Mouse (Mus musculus): ENCODE measurements around the gene C2cd3. TPM values are rescaled to one million over a fixed set of nuclear protein-coding genes. Genes with fewer than 3 reads are reported as not detected.

C2cd3 gene
- polyA plus RNA-seq, 1 experiment from 2014 or later: 20.5 TPM

DNA sequence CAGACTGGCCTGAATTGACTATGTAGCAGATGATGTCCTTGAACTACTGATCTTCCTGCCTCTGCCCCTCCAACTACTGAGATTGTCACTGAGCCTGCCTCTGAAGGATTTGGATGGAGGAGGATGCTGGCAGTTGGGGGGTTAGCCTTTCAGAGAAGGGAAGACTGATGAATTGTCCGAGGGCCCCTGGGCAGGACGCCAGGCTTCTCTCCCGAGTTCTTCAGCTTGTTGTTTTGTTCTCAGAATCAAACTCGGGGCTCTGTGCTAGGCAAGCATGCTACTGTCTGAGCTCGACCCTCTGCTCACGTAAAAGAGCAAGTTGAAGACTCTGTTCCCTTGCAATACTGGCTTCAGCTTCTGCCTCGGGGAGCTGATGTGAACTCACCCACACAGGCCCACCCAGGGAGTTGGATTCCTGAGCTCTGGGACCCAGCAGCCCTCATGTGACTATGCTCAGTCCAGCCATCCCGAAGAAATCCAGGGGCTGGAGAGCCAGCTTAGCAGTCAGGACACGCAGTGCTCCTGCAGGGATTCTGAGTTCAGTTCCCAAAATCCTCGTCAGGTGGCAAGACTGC, 116.5 kb downstream of the C2cd3 start:
- no peaks in the 10 kb centered on the region for H3K27me3 ChIP-seq (ENCODE audit: control insufficient read depth, insufficient read depth, low read length)
- no peak overlapping the region for H3K4me3 ChIP-seq (replicated peaks; ENCODE audit: low read length)
- H3K9ac ChIP-seq: no peak overlapping the region
- WGBS: 31% methylated on average over 10 of the region's 10 CpGs
- H3K4me1 ChIP-seq (replicated peaks; ENCODE audit: control insufficient read depth, insufficient read depth, low read length): 0 out of 2 replicates have a peak, but pooled peaks cover 8% of the 10 kb centered on the region
- H3K27ac ChIP-seq: no peak overlapping the region
- DNase-seq (ENCODE audit: low spot score): peak; percentile 43
- no peaks in the 10 kb centered on the region for H3K36me3 ChIP-seq (replicated peaks; ENCODE audit: control insufficient read depth, insufficient read depth)
- no peaks in the 10 kb centered on the region for H3K9me3 ChIP-seq (ENCODE audit: control insufficient read depth, low read length)
- H3K4me2 ChIP-seq (replicated peaks): no peak overlapping the region
- ATAC-seq (ENCODE audit: low FRiP score): peak; percentile 59; the same call in 1 of the 2 replicates

DNA sequence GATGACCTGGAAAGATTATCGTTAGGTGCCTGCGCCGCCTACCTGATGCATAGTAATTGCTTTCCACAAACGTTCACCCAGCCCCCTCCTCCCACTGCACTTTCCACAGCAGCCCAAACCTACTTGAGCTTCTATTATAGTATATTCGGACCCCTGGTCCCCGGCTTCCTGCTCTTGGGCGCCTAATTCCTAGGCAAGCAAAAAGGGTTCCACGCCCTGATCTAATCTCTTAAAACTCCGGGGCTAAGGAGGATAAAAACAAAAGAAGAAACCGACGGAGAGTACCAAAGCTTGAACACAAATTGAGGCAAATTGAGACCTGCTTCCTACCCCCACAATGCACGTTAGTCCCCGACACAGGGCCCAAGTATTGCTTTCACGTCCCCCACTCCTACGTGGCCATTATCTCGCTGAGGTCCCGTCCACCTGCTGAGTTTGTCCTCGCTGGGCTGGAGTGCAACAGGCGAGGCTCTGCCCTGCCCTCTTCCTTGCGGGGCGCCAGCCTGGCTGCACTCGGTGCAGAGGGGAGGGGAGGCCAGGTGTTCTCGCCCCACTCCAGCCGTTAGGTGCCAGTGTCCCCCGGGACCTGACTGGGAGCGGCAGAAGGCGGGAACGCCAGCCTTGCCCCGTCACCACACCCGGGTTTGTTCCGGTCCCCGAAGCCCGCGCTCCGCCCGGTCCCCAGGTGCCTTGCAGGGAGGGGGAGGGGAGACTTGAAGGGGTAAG, 120.5 kb downstream of the C2cd3 start:
- H3K9ac ChIP-seq: peak overlapping the region; percentile 49
- DNase-seq (ENCODE audit: low spot score) (no peak), ATAC-seq (ENCODE audit: low FRiP score) (no peak)
- H3K36me3 ChIP-seq (replicated peaks; ENCODE audit: control insufficient read depth, insufficient read depth): no peaks in the 10 kb centered on the region
- H3K9me3 ChIP-seq (ENCODE audit: control insufficient read depth, low read length): no peaks in the 10 kb centered on the region
- H3K4me3 ChIP-seq (replicated peaks; ENCODE audit: low read length): peak overlapping the region; percentile 28
- peaks cover 32% of the 10 kb centered on the region; the same call in 1 of the 2 replicates for H3K4me1 ChIP-seq (replicated peaks; ENCODE audit: control insufficient read depth, insufficient read depth, low read length)
- 3% methylated on average over 35 of the region's 36 CpGs for WGBS
- peak overlapping the region; percentile 64 for H3K4me2 ChIP-seq (replicated peaks)
- no peak overlapping the region for H3K27ac ChIP-seq
- H3K27me3 ChIP-seq (ENCODE audit: control insufficient read depth, insufficient read depth, low read length): no peaks in the 10 kb centered on the region

DNA sequence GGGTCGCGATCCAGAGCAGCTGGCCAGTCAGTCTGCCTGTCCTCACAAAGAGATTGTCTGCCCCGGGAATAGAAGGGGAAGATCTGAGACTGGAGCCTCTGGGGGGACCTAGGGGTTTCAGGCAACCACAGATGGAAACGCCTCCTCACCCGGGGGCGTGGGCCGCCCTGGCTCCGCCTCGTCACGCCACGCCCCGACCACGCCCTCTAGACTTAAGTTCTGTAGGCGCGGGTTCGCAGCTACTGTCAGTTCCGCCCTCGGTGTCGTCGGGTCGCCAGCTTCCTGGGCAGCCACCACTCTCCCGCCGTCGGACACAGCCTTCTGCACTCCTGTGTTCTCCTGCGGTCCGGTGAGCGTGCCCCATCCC, 121.1 kb downstream of the C2cd3 start, which contains the start of gene Ucp2:
Gene Ucp2, plus strand, starts transcription at position 221 of the 367 bp plus-strand sequence.
- H3K27me3 ChIP-seq (ENCODE audit: control insufficient read depth, insufficient read depth, low read length): no peaks in the 10 kb centered on the region
- DNase-seq (ENCODE audit: low spot score): peak; percentile 58
- no peaks in the 10 kb centered on the region for H3K36me3 ChIP-seq (replicated peaks; ENCODE audit: control insufficient read depth, insufficient read depth)
- ATAC-seq (ENCODE audit: low FRiP score): 0 out of 2 replicates have a peak, but pooled peaks have one; percentile 7
- 0 out of 2 replicates have a peak within 1 kb of the TSS, but pooled peaks have one; percentile 41 for H3K27ac ChIP-seq
- peaks cover 32% of the 10 kb centered on the region; the same call in 1 of the 2 replicates for H3K4me1 ChIP-seq (replicated peaks; ENCODE audit: control insufficient read depth, insufficient read depth, low read length)
- peak within 1 kb of the TSS; percentile 64 for H3K4me2 ChIP-seq (replicated peaks)
- peak within 1 kb of the TSS; percentile 28 for H3K4me3 ChIP-seq (replicated peaks; ENCODE audit: low read length)
- WGBS: under 1% methylated on average over 26 of the region's 27 CpGs
- peak within 1 kb of the TSS; percentile 49 for H3K9ac ChIP-seq
- H3K9me3 ChIP-seq (ENCODE audit: control insufficient read depth, low read length): no peaks in the 10 kb centered on the region

DNA sequence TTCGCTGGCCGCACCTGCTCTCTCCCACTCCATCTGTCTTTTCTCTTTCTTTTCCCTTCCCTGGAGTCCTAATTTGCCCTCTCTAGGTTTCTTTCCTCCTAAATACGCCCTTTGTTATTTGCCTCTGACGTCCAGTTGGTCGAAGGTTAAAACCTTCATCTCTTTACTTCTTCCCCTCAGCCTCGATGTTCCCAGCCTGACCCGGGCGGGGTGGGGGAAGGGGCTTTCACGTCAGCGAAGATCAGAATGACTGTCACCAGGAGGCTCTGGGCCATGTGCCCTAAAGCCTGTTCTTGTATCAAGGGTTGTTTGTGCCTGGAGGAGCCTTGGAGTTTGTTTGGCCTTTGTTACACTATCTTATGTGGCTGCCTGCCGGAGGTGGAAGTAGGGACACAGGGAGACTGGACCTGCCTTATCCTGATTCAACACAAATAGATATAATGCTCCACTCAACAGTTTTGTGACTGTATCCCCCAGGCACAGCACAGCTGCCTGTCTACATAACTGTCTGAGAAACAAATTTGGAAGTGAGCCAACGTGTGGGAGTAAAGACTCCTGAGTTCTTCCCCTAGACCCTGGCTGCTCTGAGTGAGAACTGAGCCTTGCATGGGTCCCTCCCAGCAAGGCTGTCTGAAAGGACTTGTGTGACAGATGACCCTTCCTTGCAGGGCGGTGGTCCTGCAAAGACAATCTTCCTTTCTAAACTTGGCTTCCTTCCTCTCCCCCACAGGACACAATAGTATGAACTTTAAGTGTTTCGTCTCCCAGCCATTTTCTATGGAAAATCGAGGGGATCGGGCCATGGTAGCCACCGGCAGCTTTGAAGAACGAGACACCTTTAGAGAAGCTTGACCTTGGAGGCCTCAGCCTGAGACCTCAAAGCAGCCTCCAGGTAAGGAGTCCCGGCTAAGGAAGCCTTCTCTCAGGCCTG, 121.7 kb downstream of the C2cd3 start:
- Histone ChIP-seq H3K27ac (0 out of 2 replicates have a peak overlapping the region, but pooled peaks have one; percentile 41), H3K4me2 (replicated peaks) (peak overlapping the region; percentile 64), H3K27me3 (ENCODE audit: control insufficient read depth, insufficient read depth, low read length) (no peaks in the 10 kb centered on the region), H3K9ac (no peak overlapping the region; the same call in 1 of the 2 replicates), H3K9me3 (ENCODE audit: control insufficient read depth, low read length) (no peaks in the 10 kb centered on the region), H3K36me3 (replicated peaks; ENCODE audit: control insufficient read depth, insufficient read depth) (no peaks in the 10 kb centered on the region), H3K4me1 (replicated peaks; ENCODE audit: control insufficient read depth, insufficient read depth, low read length) (peaks cover 32% of the 10 kb centered on the region; the same call in 1 of the 2 replicates), H3K4me3 (replicated peaks; ENCODE audit: low read length) (peak overlapping the region; percentile 28)
- WGBS: 39% methylated on average over 19 of the region's 19 CpGs
- ATAC-seq (ENCODE audit: low FRiP score): no peak
- peak; percentile 41 for DNase-seq (ENCODE audit: low spot score)

DNA sequence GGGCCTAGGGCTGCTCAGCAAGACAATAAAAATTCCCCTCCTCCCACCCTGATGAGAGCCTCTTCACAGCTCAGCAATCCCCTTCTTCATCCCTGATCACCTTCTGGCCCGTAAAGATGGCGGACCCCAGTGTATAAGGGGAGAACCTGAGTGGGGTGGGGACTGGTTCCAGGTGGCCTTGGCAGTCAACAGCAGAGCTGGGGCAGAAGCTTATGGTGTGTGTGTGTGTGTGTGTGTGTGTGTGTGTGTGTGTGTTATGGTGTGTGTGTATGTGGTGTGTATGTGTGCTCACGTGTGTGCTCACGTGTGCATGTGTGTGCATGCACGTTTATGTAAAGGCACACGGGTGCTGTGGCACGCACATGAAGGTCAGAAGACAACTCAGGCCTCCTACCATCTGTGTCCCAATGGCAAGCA, 122.4 kb downstream of the C2cd3 start:
- Histone ChIP-seq H3K27me3 (ENCODE audit: control insufficient read depth, insufficient read depth, low read length) (no peaks in the 10 kb centered on the region), H3K9me3 (ENCODE audit: control insufficient read depth, low read length) (no peaks in the 10 kb centered on the region), H3K4me3 (replicated peaks; ENCODE audit: low read length) (peak overlapping the region; percentile 28), H3K36me3 (replicated peaks; ENCODE audit: control insufficient read depth, insufficient read depth) (no peaks in the 10 kb centered on the region), H3K4me1 (replicated peaks; ENCODE audit: control insufficient read depth, insufficient read depth, low read length) (peaks cover 32% of the 10 kb centered on the region; the same call in 1 of the 2 replicates), H3K27ac (no peak overlapping the region), H3K9ac (no peak overlapping the region), H3K4me2 (replicated peaks) (peak overlapping the region; percentile 64)
- WGBS: 93% methylated on average over 7 of the region's 7 CpGs
- DNase-seq (ENCODE audit: low spot score) (no peak), ATAC-seq (ENCODE audit: low FRiP score) (no peak)

DNA sequence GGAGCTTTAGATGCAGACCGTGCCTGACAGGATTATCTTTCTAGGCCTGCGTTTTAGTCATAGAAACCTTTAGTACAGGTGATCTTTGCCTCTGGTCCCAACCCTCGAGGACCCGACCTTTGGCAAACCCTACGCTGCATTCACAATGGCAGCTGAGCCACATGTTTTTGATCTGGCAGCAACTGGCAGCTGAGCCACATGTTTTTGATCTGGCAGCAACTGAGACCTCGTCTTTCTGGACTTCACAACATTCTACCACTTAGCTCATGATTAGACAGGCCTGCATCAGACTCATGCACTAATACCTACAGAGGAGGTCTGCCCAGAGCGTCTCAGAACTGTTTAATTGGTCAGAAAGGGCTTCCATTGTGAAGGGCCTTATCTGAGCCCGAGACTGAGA, 123.0 kb downstream of the C2cd3 start:
- no peak for DNase-seq (ENCODE audit: low spot score)
- Histone ChIP-seq H3K4me1 (replicated peaks; ENCODE audit: control insufficient read depth, insufficient read depth, low read length) (peaks cover 32% of the 10 kb centered on the region; the same call in 1 of the 2 replicates), H3K27ac (peak overlapping the region; percentile 84), H3K4me3 (replicated peaks; ENCODE audit: low read length) (no peak overlapping the region), H3K4me2 (replicated peaks) (peak overlapping the region; percentile 64), H3K9me3 (ENCODE audit: control insufficient read depth, low read length) (no peaks in the 10 kb centered on the region), H3K27me3 (ENCODE audit: control insufficient read depth, insufficient read depth, low read length) (no peaks in the 10 kb centered on the region), H3K36me3 (replicated peaks; ENCODE audit: control insufficient read depth, insufficient read depth) (no peaks in the 10 kb centered on the region), H3K9ac (no peak overlapping the region)
- no peak for ATAC-seq (ENCODE audit: low FRiP score)
- WGBS: 51% methylated on average over 8 of the region's 8 CpGs

DNA sequence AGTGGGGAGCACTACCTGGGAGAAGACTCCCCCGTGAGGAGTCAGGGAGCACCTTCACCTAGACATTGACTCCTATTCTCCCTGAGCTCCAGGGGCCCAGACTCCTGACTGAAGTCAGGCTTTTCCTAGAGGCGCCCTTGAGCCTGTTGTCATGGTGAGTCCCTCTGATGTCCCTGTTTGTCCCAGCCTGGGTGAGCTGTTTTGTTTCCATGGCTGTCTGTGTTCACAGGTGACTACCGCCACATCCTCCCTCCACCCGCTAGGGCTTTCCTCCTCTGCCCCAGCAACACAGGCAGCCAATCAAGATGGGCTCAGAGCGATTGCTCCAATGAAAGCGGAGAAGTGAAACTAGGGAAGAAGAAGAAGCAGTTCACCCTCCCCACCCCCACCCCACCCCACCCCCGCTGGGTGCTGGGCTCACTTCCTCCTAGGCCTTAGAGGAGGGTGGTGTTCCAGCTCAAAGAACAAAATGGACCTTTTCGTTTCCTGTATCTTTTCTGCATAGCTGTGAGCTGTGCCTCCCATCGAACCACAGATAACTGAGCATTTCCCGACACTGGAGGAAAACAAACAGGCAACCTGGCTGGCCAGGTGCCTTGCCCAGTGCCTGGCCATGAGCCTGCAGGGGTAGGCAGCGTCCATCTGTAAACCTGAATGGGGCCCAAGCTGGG, 123.7 kb downstream of the C2cd3 start:
- WGBS: 28% methylated on average over 11 of the region's 11 CpGs
- Histone ChIP-seq H3K4me1 (replicated peaks; ENCODE audit: control insufficient read depth, insufficient read depth, low read length) (peaks cover 32% of the 10 kb centered on the region; the same call in 1 of the 2 replicates), H3K9me3 (ENCODE audit: control insufficient read depth, low read length) (no peaks in the 10 kb centered on the region), H3K36me3 (replicated peaks; ENCODE audit: control insufficient read depth, insufficient read depth) (no peaks in the 10 kb centered on the region), H3K4me2 (replicated peaks) (peak overlapping the region; percentile 64), H3K27ac (peak overlapping the region; percentile 84), H3K4me3 (replicated peaks; ENCODE audit: low read length) (0 out of 2 replicates have a peak overlapping the region, but pooled peaks have one; percentile 2), H3K9ac (no peak overlapping the region), H3K27me3 (ENCODE audit: control insufficient read depth, insufficient read depth, low read length) (no peaks in the 10 kb centered on the region)
- DNase-seq (ENCODE audit: low spot score) (peak; percentile 61), ATAC-seq (ENCODE audit: low FRiP score) (peak; percentile 80)

DNA sequence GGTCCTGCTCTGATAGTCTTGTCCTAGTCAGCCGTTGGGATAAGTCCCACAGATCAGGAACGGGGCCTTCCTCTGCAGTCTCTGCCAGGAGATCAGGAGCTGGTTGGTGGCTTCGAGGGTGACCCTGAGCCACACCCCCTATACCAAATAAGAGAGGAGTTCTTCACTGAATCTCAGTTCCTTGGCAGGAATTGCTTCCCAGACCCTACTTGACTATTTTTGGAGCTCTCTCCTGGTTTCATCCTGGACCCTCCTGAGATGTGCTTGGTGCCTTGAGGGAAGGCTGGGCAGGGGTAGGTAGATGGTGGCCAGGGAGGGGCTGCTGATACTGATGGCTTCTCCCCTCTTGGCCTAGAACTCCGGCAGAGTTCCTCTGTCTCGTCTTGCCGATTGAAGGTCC, 124.3 kb downstream of the C2cd3 start:
- H3K9me3 ChIP-seq (ENCODE audit: control insufficient read depth, low read length): no peaks in the 10 kb centered on the region
- WGBS: 83% methylated on average over 6 of the region's 6 CpGs
- DNase-seq (ENCODE audit: low spot score) (no peak), ATAC-seq (ENCODE audit: low FRiP score) (no peak)
- H3K4me1 ChIP-seq (replicated peaks; ENCODE audit: control insufficient read depth, insufficient read depth, low read length): peaks cover 32% of the 10 kb centered on the region; the same call in 1 of the 2 replicates
- peak overlapping the region; percentile 84 for H3K27ac ChIP-seq
- no peak overlapping the region for H3K4me3 ChIP-seq (replicated peaks; ENCODE audit: low read length)
- H3K36me3 ChIP-seq (replicated peaks; ENCODE audit: control insufficient read depth, insufficient read depth): no peaks in the 10 kb centered on the region
- no peaks in the 10 kb centered on the region for H3K27me3 ChIP-seq (ENCODE audit: control insufficient read depth, insufficient read depth, low read length)
- H3K4me2 ChIP-seq (replicated peaks): peak overlapping the region; percentile 64
- H3K9ac ChIP-seq: no peak overlapping the region

Measured in hindbrain, embryonic 14.5 days (tissue).